Mouse (Mus musculus): ENCODE measurements around the gene 2200002D01Rik.

DNA sequence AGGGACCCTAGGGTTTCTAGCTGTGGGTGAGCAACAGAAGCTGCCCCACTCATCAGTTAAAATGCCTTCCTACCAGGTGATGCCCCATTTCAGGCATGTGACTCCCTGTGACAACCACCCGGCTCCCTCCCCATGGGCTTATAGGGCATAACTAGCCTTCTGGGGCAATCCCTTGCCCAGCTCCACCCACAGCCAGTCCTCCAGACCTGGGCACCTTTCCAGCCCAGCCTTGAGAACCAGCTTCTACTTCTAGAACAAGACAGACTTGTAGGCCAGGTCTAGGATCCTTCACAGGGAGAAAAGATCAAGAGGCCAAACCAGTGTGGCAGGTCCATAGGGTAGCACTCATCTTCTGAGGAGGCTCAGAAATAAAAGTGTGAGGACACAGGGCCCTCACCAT is 9.1 kb upstream of the 2200002D01Rik start:
- TF ChIP-seq CTCF (IDR thresholded peaks at IDR 0.05; ENCODE audit: low read depth, low read length) (no peak), POLR2A (IDR thresholded peaks at IDR 0.05; ENCODE audit: borderline replicate concordance, low read depth, low read length) (no peak)

Data from bone marrow macrophage, adult 2 months (primary cell).